Mouse (Mus musculus) spleen, adult 2 months (tissue): ENCODE measurements around the gene Robo1. TPM values are rescaled to one million over a fixed set of nuclear protein-coding genes. Genes with fewer than 3 reads are reported as not detected.

Source experiments
- DNase-seq, 2 experiments: peaks; one replicate each; pipeline versions ENCODE4 v3.0.0 to v3.0.0-alpha.2; 2012 to 2021; ENCODE audit warnings: low spot score in 2 of 2, low read depth in 1 of 2
- H3K27ac ChIP-seq: fragments of 200-500 bp; 2 replicates; pipeline ENCODE4 v1.5.1; 2012; ENCODE audit warnings: low read length, inconsistent platforms; ENCODE audit not compliant: insufficient read depth
- H3K27me3 ChIP-seq: fragments of 200-500 bp; 2 replicates; pipeline ENCODE4 v1.6.1; 2012; ENCODE audit warnings: mild to moderate bottlenecking, moderate library complexity, low read length, inconsistent platforms; ENCODE audit not compliant: control insufficient read depth, insufficient read depth
- H3K36me3 ChIP-seq: fragments of 200-500 bp; 2 replicates; pipeline ENCODE4 v1.6.1; 2012; ENCODE audit warnings: mild to moderate bottlenecking, low read length, inconsistent platforms; ENCODE audit not compliant: control insufficient read depth, insufficient read depth
- H3K4me1 ChIP-seq: fragments of 200-500 bp; 2 replicates; pipeline ENCODE4 v1.6.1; 2011; ENCODE audit warnings: inconsistent platforms; ENCODE audit not compliant: control insufficient read depth, insufficient read depth, insufficient read length
- H3K4me3 ChIP-seq: fragments of 200-500 bp; 2 replicates; pipeline ENCODE4 v1.5.1; 2011; ENCODE audit warnings: mild to moderate bottlenecking, inconsistent platforms; ENCODE audit not compliant: insufficient read depth, insufficient read length; ENCODE audit errors: extremely low read depth
- CTCF ChIP-seq: fragments of 200-500 bp; IDR thresholded peaks from 2 replicates; pipeline ENCODE4 v1.5.1; 2011; ENCODE audit warnings: mild to moderate bottlenecking, inconsistent platforms; ENCODE audit not compliant: insufficient read depth, insufficient read length, insufficient replicate concordance; ENCODE audit errors: extremely low read depth
- POLR2A ChIP-seq: fragments of 200-500 bp; IDR thresholded peaks from 2 replicates; pipeline ENCODE4 v1.6.1; 2011; ENCODE audit warnings: low read depth, low read length, inconsistent platforms
- WGBS: fragments of 180-500 bp; shearing (Covaris S2); methylation state at CpG from one replicate; pipeline ENCODE4 v1.1.7; 2018; 5-methylcytosine and 5-hydroxymethylcytosine counted together
- polyA plus RNA-seq: library from polyadenylated mRNA; depleted of rRNA; stranded (reverse); fragments of >200 nt; gene quantifications from 2 replicates; pipeline ENCODE4 v1.2.3, GENCODE M21; 2012

The Robo1 gene
- polyA plus RNA-seq, 1 experiment, result 1.4 TPM

GRCm38 (mm10) chr16:72663351-72664232, 355.5 kb downstream of the Robo1 start:
- TF ChIP-seq CTCF, result no peak
- no peak for TF ChIP-seq POLR2A
- Histone ChIP-seq H3K27ac (no peak overlapping the region), H3K4me1 (peaks cover 3% of the 10 kb centered on the region; the same call in 1 of the 2 replicates), H3K4me3 (peak overlapping the region; percentile 19), H3K36me3 (no peaks in the 10 kb centered on the region), H3K27me3 (no peaks in the 10 kb centered on the region; the same call in 1 of the 2 replicates)
- WGBS, result 3% methylated on average over 55 of the region's 55 CpGs
- DNase-seq, result no peak

GRCm38 (mm10) chr16:72664233-72664613, 356.1 kb downstream of the Robo1 start:
- H3K4me1 ChIP-seq, result peaks cover 3% of the 10 kb centered on the region; the same call in 1 of the 2 replicates
- H3K4me3 ChIP-seq, result peak overlapping the region; percentile 19
- TF ChIP-seq CTCF, result no peak
- no peak for TF ChIP-seq POLR2A
- no peaks in the 10 kb centered on the region for H3K36me3 ChIP-seq
- H3K27me3 ChIP-seq, result no peaks in the 10 kb centered on the region; the same call in 1 of the 2 replicates
- DNase-seq, result no peak
- WGBS, result 10% methylated on average over 12 of the region's 12 CpGs
- H3K27ac ChIP-seq, result no peak overlapping the region

- 89% methylated on average over 4 of the region's 4 CpGs for WGBS
- TF ChIP-seq CTCF (no peak), POLR2A (no peak)
- H3K27ac ChIP-seq, result no peak overlapping the region
- H3K36me3 ChIP-seq, result no peaks in the 10 kb centered on the region
- H3K4me1 ChIP-seq, result peaks cover 3% of the 10 kb centered on the region; the same call in 1 of the 2 replicates
- no peak for DNase-seq
- H3K4me3 ChIP-seq, result no peak overlapping the region
- no peaks in the 10 kb centered on the region; the same call in 1 of the 2 replicates for H3K27me3 ChIP-seq
These were observed 356.7 kb downstream of the Robo1 start for GRCm38 (mm10) chr16:72664806-72665205.

- Histone ChIP-seq H3K4me1 (peaks cover 3% of the 10 kb centered on the region; the same call in 1 of the 2 replicates), H3K36me3 (no peaks in the 10 kb centered on the region), H3K4me3 (no peak overlapping the region), H3K27ac (no peak overlapping the region), H3K27me3 (no peaks in the 10 kb centered on the region; the same call in 1 of the 2 replicates)
- TF ChIP-seq CTCF (no peak), POLR2A (no peak)
- WGBS, result 9% methylated on average over 5 of the region's 5 CpGs
- no peak for DNase-seq
These were observed 357.3 kb downstream of the Robo1 start for GRCm38 (mm10) chr16:72665454-72665853.

GRCm38 (mm10) chr16:72670240-72671038, 362.3 kb downstream of the Robo1 start:
- no peak overlapping the region for H3K4me3 ChIP-seq
- no peak for TF ChIP-seq CTCF
- no peak for TF ChIP-seq POLR2A
- DNase-seq, result no peak
- no peaks in the 10 kb centered on the region for H3K27me3 ChIP-seq
- no peaks in the 10 kb centered on the region for H3K4me1 ChIP-seq
- H3K27ac ChIP-seq, result no peak overlapping the region
- H3K36me3 ChIP-seq, result no peaks in the 10 kb centered on the region
- WGBS, result 26% methylated on average over 6 of the region's 6 CpGs

GRCm38 (mm10) chr16:72677234-72677633, 369.1 kb downstream of the Robo1 start:
- Histone ChIP-seq H3K4me1 (no peaks in the 10 kb centered on the region), H3K27me3 (no peaks in the 10 kb centered on the region), H3K27ac (no peak overlapping the region), H3K36me3 (no peaks in the 10 kb centered on the region), H3K4me3 (no peak overlapping the region)
- TF ChIP-seq CTCF (no peak), POLR2A (no peak)
- no peak for DNase-seq
- 91% methylated on average over 5 of the region's 5 CpGs for WGBS
